Mouse (Mus musculus) liver, adult 2 months (tissue): ENCODE results near the gene Tardbp.

Source experiments
- CTCF ChIP-seq: fragments of 200-500 bp; IDR thresholded peaks from 2 replicates; pipeline ENCODE4 v1.5.1; 2011; ENCODE audit warnings: low read depth, low read length, control low read depth
- POLR2A ChIP-seq: fragments of 200-500 bp; IDR thresholded peaks from 2 replicates; pipeline ENCODE4 v1.6.1; 2011; ENCODE audit warnings: low read length, control low read depth; ENCODE audit not compliant: insufficient read depth; ENCODE audit errors: extremely low read depth

- TF ChIP-seq CTCF (no peak), POLR2A (no peak)
Observed at GRCm38 (mm10) chr4:148638302-148638701, 11.5 kb upstream of the Tardbp start.
